In the genomic region with DNA sequence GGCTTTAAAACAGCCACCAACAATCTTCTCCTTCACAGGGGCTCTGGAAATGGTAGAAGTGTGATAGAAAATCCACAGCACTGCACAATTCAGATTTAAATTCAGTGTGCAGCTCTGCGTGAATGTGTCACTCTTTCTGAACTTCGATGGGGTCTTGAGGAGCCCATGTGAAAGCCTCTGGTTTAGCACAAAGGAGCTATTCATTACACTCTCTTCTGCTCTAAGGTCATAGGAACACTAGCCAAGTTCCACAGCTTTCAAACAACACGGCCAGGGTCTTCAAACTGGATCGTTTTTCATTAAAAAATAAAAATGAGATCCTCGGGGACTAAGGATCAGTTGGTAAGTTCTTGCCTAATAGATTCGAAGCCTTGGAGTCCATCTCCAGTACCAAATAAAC, we compare ENCODE assay signal across 9 mouse cellular contexts. TPM values are rescaled to one million over a fixed set of nuclear protein-coding genes. Genes with fewer than 3 reads are reported as not detected.
DNase-seq lines count a peak whose midpoint lies in the region; ATAC-seq lines count a peak whose summit lies in the region.
"Had no signal": no experiment of that assay in that cellular context is flagged by ENCODE, and none has a peak within 500 bp of the region (broad histone marks: within the 10 kb centered on the region; RNA-seq: fewer than 3 reads in every experiment).

No protein-coding gene starts in this region.

- peaks cover 4% of the 10 kb centered on the region; the same call in 1 of the 2 replicates for H3K36me3 ChIP-seq in liver, embryonic 11.5 days (ENCODE audit: control insufficient read depth, insufficient read depth, low read length)
- 0 out of 2 replicates have a peak, but pooled peaks cover 12% of the 10 kb centered on the region for H3K36me3 ChIP-seq in forebrain, embryonic 12.5 days (replicated peaks)
- H3K36me3 ChIP-seq in hindbrain, embryonic 14.5 days (replicated peaks; ENCODE audit: control insufficient read depth, insufficient read depth), result 0 out of 2 replicates have a peak, but pooled peaks cover 8% of the 10 kb centered on the region
- H3K36me3 ChIP-seq in midbrain, embryonic 13.5 days, result peaks cover 8% of the 10 kb centered on the region; the same call in 1 of the 2 replicates

- peak overlapping the region; percentile 38 for H3K4me2 ChIP-seq in liver, embryonic 11.5 days
- peak overlapping the region; percentile 6 for H3K4me2 ChIP-seq in forebrain, embryonic 12.5 days
- peak overlapping the region; percentile 28; the same call in 1 of the 2 replicates for H3K4me2 ChIP-seq in hindbrain, embryonic 14.5 days (replicated peaks)
- H3K4me2 ChIP-seq in midbrain, embryonic 13.5 days (replicated peaks), result no peak overlapping the region

- peaks cover 28% of the 10 kb centered on the region for H3K4me1 ChIP-seq in liver, embryonic 11.5 days (replicated peaks; ENCODE audit: control insufficient read depth, insufficient read depth, low read length)
- H3K4me1 ChIP-seq in forebrain, embryonic 12.5 days, result peaks cover 26% of the 10 kb centered on the region
- peaks cover 6% of the 10 kb centered on the region; the same call in 1 of the 2 replicates for H3K4me1 ChIP-seq in hindbrain, embryonic 14.5 days (replicated peaks; ENCODE audit: control insufficient read depth, insufficient read depth, low read length)
- H3K4me1 ChIP-seq in midbrain, embryonic 13.5 days (replicated peaks), result peaks cover 26% of the 10 kb centered on the region

- peak overlapping the region; percentile 11; the same call in 1 of the 2 replicates for H3K9ac ChIP-seq in liver, embryonic 11.5 days (ENCODE audit: low read depth, low read length)
- no peak overlapping the region for H3K9ac ChIP-seq in forebrain, embryonic 12.5 days
- 0 out of 2 replicates have a peak overlapping the region, but pooled peaks have one; percentile 1 for H3K9ac ChIP-seq in hindbrain, embryonic 14.5 days
- H3K9ac ChIP-seq in midbrain, embryonic 13.5 days (replicated peaks), result no peak overlapping the region

- ATAC-seq in liver, embryonic 11.5 days (replicated peaks; ENCODE audit: low FRiP score), result no peak
- ATAC-seq in forebrain, embryonic 12.5 days (ENCODE audit: low FRiP score), result no peak
- no peak for ATAC-seq in hindbrain, embryonic 14.5 days (ENCODE audit: low FRiP score)
- ATAC-seq in midbrain, embryonic 13.5 days, result no peak

- 85% methylated on average over 6 of the region's 6 CpGs for WGBS in liver, embryonic 11.5 days
- WGBS in forebrain, embryonic 12.5 days, result 25% methylated on average over 6 of the region's 6 CpGs
- WGBS in hindbrain, embryonic 14.5 days, result 32% methylated on average over 6 of the region's 6 CpGs
- 34% methylated on average over 6 of the region's 6 CpGs for WGBS in midbrain, embryonic 13.5 days

- H3K4me3 ChIP-seq in liver, embryonic 11.5 days (ENCODE audit: low read depth, low read length), result no peak overlapping the region
- H3K4me3 ChIP-seq in forebrain, embryonic 12.5 days (replicated peaks), result no peak overlapping the region
- H3K4me3 ChIP-seq in hindbrain, embryonic 14.5 days (replicated peaks; ENCODE audit: low read length), result no peak overlapping the region
- no peak overlapping the region for H3K4me3 ChIP-seq in midbrain, embryonic 13.5 days (replicated peaks)

- H3K27ac ChIP-seq in liver, embryonic 11.5 days (ENCODE audit: low read depth, low read length), result 0 out of 2 replicates have a peak overlapping the region, but pooled peaks have one; percentile 1
- H3K27ac ChIP-seq in forebrain, embryonic 12.5 days, result peak overlapping the region; percentile 60; the same call in 1 of the 2 replicates
- H3K27ac ChIP-seq in hindbrain, embryonic 14.5 days, result peak overlapping the region; percentile 38
- peak overlapping the region; percentile 31 for H3K27ac ChIP-seq in midbrain, embryonic 13.5 days

- no peaks in the 10 kb centered on the region for H3K9me3 ChIP-seq in liver, embryonic 11.5 days (ENCODE audit: control insufficient read depth, low read length)
- H3K9me3 ChIP-seq in forebrain, embryonic 12.5 days, result no peaks in the 10 kb centered on the region
- no peaks in the 10 kb centered on the region for H3K9me3 ChIP-seq in hindbrain, embryonic 14.5 days (ENCODE audit: control insufficient read depth, low read length)
- no peaks in the 10 kb centered on the region for H3K9me3 ChIP-seq in midbrain, embryonic 13.5 days
- H3K9me3 ChIP-seq: G1E had no signal

- DNase-seq in liver, embryonic 11.5 days (ENCODE audit: low spot score), result no peak
- DNase-seq in liver, result no peak
- no peak for DNase-seq in hindbrain, embryonic 14.5 days (ENCODE audit: low spot score)
- DNase-seq in Muller cell, postnatal 12 days (ENCODE audit: inconsistent ontology term), result no peak
- DNase-seq in kidney, adult 18-20 months, result no peak
- DNase-seq: adrenal gland, postnatal 10 days had no signal

- H3K27me3 ChIP-seq in liver, embryonic 11.5 days (replicated peaks; ENCODE audit: control insufficient read depth, insufficient read depth, low read length), result no peaks in the 10 kb centered on the region
- peaks cover 4% of the 10 kb centered on the region; the same call in 1 of the 2 replicates for H3K27me3 ChIP-seq in forebrain, embryonic 12.5 days
- 0 out of 2 replicates have a peak, but pooled peaks cover 5% of the 10 kb centered on the region for H3K27me3 ChIP-seq in hindbrain, embryonic 14.5 days (ENCODE audit: control insufficient read depth, insufficient read depth, low read length)
- peaks cover 12% of the 10 kb centered on the region for H3K27me3 ChIP-seq in midbrain, embryonic 13.5 days

RNA-seq across cellular contexts. Expression of a gene that starts 3.0 kb away (rescaled TPM):
- 157 and 179 TPM in 2 replicates for polyA plus RNA-seq in liver, embryonic 11.5 days (2014; fragmentation: Nextera tagmentation; extraction: Ambion mirVana)
- polyA plus RNA-seq in forebrain, embryonic 12.5 days (2016; fragmentation: Nextera tagmentation; extraction: Ambion mirVana), result 112 and 127 TPM in 2 replicates
- polyA plus RNA-seq in hindbrain, embryonic 14.5 days (2014; fragmentation: Nextera tagmentation; extraction: Ambion mirVana), result 107 and 119 TPM in 2 replicates
- 73.0 and 77.5 TPM in 2 replicates for polyA plus RNA-seq in midbrain, embryonic 13.5 days (2015; fragmentation: Nextera tagmentation; extraction: Ambion mirVana)

RNA-seq across cellular contexts. Expression of a gene that starts 26.2 kb away (rescaled TPM):
- polyA plus RNA-seq in liver, embryonic 11.5 days (2014; fragmentation: Nextera tagmentation; extraction: Ambion mirVana), result not detected in 2 replicates
- polyA plus RNA-seq in forebrain, embryonic 12.5 days (2016; fragmentation: Nextera tagmentation; extraction: Ambion mirVana), result 0.21 and 0.72 TPM in 2 replicates
- 0.47 and 0.74 TPM in 2 replicates for polyA plus RNA-seq in hindbrain, embryonic 14.5 days (2014; fragmentation: Nextera tagmentation; extraction: Ambion mirVana)
- polyA plus RNA-seq in midbrain, embryonic 13.5 days (2015; fragmentation: Nextera tagmentation; extraction: Ambion mirVana), result 0.82 and 0.97 TPM in 2 replicates
- polyA plus RNA-seq: G1E had no signal

RNA-seq across cellular contexts. Expression of a gene that starts 37.2 kb away (rescaled TPM):
- 15.8 TPM in 2 replicates for polyA plus RNA-seq in liver, embryonic 11.5 days (2014; fragmentation: Nextera tagmentation; extraction: Ambion mirVana)
- polyA plus RNA-seq in forebrain, embryonic 12.5 days (2016; fragmentation: Nextera tagmentation; extraction: Ambion mirVana), result 10.9 and 12.1 TPM in 2 replicates
- polyA plus RNA-seq in hindbrain, embryonic 14.5 days (2014; fragmentation: Nextera tagmentation; extraction: Ambion mirVana), result 46.6 and 50.0 TPM in 2 replicates
- 21.0 and 21.2 TPM in 2 replicates for polyA plus RNA-seq in midbrain, embryonic 13.5 days (2015; fragmentation: Nextera tagmentation; extraction: Ambion mirVana)

Comparison
In these comparisons a context has a peak if more than half of its experiments do, and no peak if none do; other contexts are left out.
1. H3K27ac ChIP-seq: peak in every context shown above with its lines; median percentile 60 in forebrain, embryonic 12.5 days; 38 in hindbrain, embryonic 14.5 days; 31 in midbrain, embryonic 13.5 days; 1 in liver, embryonic 11.5 days.
2. H3K9ac ChIP-seq: peak in liver, embryonic 11.5 days (single experiment) and hindbrain, embryonic 14.5 days (single experiment); none in forebrain, embryonic 12.5 days (single experiment) and midbrain, embryonic 13.5 days (single experiment).